Mouse (Mus musculus) urinary bladder, adult 18-20 months (tissue): ENCODE results near the gene Abca1.

Source experiments
- DNase-seq, 2 experiments: peaks; one replicate each; pipeline ENCODE4 v3.0.0; 2022; ENCODE audit warnings: low spot score in 2 of 2, mixed read lengths in 2 of 2

Gene Abca1

DNA sequence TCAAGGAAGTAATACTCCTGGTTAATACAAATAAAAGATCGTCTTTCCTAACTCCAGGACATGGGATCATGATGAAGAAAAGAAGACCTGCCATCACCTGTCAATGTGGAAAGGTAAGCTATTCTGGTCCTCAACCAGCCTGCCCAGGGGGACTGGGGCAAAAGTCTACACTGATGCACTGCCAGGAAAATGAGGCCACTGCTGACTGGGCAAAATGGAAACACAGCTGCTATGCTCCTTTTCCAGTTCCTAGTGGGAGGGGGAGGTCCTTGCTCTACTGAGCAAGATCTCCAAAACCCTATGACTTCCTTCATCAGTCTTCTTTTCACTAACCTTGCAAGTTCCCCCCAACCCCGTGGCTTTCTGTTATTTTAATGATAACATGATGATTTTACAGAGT, 73.1 kb downstream of the Abca1 start:
- DNase-seq = no peak

DNA sequence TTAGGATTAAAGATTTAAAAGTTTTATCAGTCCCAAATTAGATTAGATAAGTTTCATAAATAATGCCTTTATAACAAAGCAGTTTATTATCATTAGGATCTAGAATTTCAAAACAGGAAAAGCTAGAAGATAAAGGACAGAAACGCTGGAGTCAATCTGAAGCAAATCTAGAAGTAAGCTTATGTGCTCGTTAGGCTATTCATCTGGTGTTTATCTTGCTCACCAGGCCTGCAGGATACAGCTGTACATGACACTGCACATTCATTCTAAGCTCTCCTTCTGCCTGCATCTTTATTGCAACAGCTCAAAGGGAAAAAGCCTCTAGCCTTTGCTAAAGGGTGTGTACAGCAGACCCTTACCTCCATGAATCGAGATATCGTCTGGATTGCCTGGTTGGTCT, 74.1 kb downstream of the Abca1 start:
- no peak for DNase-seq

- no peak for DNase-seq
Measured at GRCm38 (mm10) chr4:53083071-53083470, 76.6 kb downstream of the Abca1 start.

DNA sequence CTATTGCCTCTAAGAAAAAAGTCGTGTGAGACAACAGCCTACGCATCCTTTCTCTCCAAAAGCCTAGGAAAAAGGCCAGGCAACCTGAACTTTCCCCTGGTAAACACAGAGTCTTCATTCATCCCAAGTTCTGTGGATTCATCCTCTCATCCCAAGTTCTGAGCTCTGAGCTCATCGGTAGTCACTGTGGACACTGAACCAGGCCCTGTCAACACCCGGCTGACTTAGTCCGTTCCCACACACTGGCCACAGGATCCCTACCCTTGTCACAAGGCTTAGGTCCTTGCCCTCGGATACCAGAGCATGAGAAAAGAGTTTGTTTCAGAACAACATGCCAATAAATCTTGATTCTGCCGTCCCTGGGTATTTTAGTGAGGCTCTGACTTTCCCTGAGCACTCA, 77.2 kb downstream of the Abca1 start:
- peak in 1 of 2 experiments; percentile 24 for DNase-seq

DNA sequence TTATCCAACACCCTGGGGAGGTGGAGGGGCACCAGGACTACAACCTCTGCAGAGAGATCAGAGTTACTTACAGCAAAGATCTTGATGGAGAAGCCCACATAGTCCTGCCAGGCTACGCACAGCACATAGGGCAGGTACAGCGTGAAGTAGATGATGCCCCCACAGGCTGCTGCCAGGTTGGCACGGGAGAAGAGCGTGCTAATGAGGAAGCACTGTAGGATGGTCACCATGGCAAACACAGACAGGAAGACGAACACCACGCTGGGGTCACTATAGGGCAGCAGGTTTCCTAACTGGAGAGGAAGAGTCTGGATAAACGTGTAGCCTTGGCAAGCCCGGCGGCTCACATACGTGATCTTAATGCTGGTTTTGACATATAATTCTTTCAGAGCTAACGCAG, 77.8 kb downstream of the Abca1 start:
- DNase-seq = no peak

DNA sequence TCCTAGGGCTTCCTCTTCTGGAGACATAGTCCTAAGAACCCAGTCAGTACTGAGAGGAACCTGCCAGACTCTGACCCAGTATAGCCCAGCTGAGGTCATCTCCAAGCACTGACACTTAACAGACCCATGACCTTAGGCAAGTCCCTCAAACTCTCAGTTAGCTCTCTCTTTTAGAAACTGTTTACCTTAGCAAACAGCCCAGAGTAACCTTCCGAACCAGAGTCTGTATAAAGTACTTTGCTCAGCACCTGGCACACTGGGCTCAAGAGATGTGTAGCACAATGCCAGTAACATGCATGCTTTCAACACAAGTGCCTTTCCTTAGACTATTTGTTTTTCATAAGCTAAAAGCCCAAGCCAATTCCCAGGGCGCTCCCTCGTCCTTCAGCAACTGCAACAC, 79.4 kb downstream of the Abca1 start:
- DNase-seq = no peak

DNA sequence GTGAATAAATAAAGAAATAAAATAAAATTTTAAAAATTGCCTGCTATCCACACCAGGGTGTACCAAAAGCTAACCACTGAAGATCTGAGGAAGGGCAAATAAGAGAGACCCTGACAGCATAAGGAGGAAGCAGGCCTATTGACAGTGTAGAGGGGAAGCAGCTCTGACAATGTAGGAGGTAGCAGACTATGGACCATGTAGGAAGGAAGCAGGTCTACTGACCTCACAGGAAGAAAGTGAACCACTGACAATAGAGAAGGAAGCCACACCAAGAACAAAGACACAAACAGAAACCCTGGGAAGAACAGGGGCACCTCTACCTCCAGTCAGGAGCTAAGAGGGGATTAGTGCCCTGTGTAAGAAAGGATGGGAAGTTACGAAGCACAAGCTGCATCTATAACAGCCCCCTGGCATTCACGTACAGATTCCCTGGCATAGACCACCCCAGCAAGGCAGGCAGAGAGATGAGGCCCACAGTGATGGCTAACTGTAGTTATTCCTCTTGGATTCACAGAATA, 80.8 kb downstream of the Abca1 start:
- DNase-seq = no peak

GRCm38 (mm10) chr4:53076788-53077350, 82.8 kb downstream of the Abca1 start:
- DNase-seq = no peak

- DNase-seq = no peak
Measured at GRCm38 (mm10) chr4:53073025-53073424, 86.7 kb downstream of the Abca1 start.

- no peak for DNase-seq
Measured at GRCm38 (mm10) chr4:53062301-53063008, 97.2 kb downstream of the Abca1 start.

DNA sequence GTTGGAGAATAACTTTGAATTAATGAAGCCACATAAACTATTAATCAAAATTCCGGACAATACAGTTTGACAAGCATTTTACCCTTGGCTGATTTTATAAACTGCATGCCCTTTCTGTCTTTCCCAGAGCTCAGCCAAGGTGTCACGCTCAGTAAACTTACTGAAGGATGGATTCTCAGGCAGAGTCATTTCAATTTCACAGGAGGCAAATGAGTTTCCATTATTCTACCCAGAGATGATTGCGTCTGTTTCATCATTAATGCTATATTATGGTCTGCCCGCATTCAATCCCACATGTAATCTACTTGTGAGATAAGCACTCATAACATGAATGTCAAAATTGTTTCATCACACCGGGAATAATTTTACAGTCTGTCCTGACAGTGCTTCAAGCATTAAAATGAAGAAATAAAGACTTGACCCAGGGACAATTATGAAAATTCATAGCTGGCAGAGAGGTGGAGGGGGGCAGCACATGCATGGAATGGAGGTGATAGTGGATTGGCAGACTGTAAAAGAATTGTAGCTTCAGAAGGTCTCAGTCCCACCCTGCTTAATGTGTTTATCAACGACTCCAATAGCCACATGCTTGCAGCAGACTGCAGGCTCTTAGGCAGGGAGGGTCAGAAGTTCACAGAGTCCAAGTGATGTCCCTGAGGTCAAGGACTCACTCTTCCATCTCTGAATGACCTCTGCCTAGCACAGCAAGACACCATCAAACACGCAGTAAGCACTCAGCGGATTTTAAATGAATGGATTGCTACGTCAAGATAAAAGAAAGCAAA, 113.3 kb downstream of the Abca1 start:
- DNase-seq = no peak

- DNase-seq = no peak
Measured at GRCm38 (mm10) chr4:53045807-53046206, 113.9 kb downstream of the Abca1 start.

GRCm38 (mm10) chr4:53043819-53044218, 115.9 kb downstream of the Abca1 start:
- DNase-seq = no peak

DNA sequence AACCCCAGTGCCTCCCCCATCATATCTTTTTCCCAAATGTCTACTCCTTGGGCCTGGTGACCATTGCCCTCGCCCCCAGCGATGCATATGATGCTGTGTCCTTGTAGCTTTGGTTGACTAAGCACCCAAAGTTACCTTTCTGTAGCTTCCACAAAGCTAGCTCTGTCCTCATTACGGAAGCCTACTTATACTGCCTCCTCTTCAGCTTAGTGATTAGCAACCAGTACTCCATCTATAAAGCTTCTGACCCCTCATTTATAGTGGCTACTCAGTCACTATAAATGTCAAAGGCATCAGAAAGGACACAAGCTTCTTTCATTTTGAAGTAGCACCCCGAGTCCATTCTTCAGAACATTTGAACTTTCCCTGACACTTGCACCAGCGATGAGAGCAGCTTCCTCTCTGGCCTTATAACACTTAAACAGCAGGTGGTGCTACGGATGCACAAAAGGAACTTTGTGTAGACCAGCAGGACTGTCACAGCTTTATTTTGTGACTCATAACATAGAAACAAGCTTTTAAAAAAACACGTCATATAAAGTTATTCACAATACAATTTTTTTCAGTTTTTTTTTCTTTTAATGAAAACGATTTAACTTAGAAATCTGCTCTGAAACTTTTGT, 129.3 kb downstream of the Abca1 start:
- no peak for DNase-seq

GRCm38 (mm10) chr4:53027811-53028210, 131.9 kb downstream of the Abca1 start:
- DNase-seq = no peak

DNA sequence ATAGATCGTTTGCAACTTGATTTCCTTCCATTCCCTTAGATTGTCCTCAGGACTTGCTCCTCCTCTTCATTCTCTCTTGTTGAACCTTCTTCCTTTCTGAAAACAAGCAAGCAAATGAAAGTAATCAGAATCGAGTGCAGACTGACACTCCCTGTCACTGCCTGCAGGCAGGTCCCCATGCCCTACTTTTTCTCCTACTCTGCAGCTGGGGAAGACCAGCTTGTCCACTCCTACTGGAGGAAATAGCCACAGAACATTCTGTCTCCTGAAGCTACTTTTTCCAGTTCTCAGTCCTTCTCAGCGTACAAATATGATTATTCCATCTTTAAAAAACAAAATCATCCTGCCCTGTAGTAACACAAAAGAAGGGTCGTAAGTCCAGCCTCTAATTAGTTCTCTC, 135.3 kb downstream of the Abca1 start:
- no peak for DNase-seq

- DNase-seq = no peak
Measured at GRCm38 (mm10) chr4:53023189-53023925, 136.3 kb downstream of the Abca1 start.

DNA sequence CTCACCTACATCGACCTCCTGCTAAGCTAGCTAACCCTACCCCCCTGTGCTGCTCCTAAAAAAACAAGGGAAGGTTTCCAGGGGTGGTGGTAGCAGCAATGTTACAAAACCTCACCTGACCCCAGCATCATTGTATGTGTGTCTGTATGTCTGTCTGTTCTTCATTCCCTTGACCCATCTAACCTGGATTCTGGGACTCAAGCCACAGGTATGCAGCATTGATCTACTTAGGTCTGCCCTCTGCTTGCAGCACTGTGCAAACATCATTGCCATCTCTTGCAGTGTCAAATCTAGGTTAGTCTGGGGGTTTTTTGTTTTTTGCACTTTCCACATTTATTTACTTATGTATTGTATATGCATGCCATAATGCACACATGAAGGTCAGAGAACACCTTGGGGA, 141.3 kb downstream of the Abca1 start:
- no peak for DNase-seq

DNA sequence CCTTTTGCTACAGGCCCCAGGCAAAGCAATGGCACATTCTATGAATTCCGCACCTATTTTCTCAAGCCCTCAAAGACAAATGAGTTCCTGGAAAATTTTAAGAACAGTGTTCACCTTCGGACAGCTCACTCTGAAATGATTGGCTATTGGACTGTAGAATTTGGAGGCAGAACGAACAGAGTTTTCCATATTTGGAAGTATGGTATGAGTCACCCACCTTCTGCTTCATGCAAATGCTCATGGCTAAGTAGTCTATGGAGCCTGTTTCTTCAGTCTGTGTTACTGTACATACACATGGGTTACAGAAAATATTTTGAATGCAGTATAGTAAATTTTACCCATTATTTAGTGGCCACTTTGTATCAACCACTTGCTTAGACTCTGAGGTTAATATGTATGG, 144.7 kb downstream of the Abca1 start:
- no peak for DNase-seq

DNA sequence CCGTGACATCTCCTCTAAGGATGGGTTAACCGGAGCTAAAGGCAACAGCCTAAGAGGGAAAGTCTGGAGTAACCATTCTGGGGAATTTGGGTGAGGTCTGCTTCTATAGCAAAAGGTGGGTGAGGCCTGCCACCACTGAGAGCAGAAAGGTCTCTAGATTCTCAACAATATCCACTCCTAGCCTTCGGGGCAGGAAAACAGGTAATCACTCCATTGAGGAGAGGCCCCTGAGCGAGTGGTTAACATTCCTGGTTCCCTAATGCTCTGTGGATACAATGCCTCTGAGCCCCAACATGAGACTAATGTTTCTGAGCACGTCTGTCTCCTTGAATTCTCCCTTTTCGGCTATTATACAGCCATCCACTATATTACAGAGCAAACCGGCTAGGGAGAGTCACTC, 145.3 kb downstream of the Abca1 start:
- no peak for DNase-seq

- peak; percentile 93 to 94 for DNase-seq
Measured at GRCm38 (mm10) chr4:53011732-53012361, 147.8 kb downstream of the Abca1 start, which contains the start of gene Nipsnap3b. Gene Nipsnap3b (plus strand): TSS chr4:53011880.
